Mouse (Mus musculus) kidney, embryonic 16.5 days (tissue): Measurements from ENCODE around the gene Ccdc125. TPM values are rescaled to one million over a fixed set of nuclear protein-coding genes. Genes with fewer than 3 reads are reported as not detected.
A peak's percentile ranks its signal among the peaks of the same experiment; 100 is the strongest.

ENCODE experiments used
- ATAC-seq: fragments of 200-750 bp; cut with Nextera tagmentation; 2 replicates; pipeline ENCODE4 v1.8.0; 2017; ENCODE audit warnings: moderate TSS enrichment; ENCODE audit not compliant: low FRiP score, low TSS enrichment
- H3K27ac ChIP-seq: fragments of 300-500 bp; sonication (generic); 2 replicates; pipeline ENCODE4 v1.5.1; 2014; ENCODE audit warnings: low read length
- H3K27me3 ChIP-seq: fragments of 300-500 bp; sonication (generic); 2 replicates; pipeline ENCODE4 v1.6.1; 2014; ENCODE audit warnings: low read length, control low read depth, mixed read lengths; ENCODE audit not compliant: insufficient read depth
- H3K36me3 ChIP-seq: fragments of 300-500 bp; sonication (generic); 2 replicates; pipeline ENCODE4 v1.6.1; 2014; ENCODE audit warnings: low read length, control low read depth, mixed read lengths; ENCODE audit not compliant: insufficient read depth
- H3K4me1 ChIP-seq: fragments of 300-500 bp; sonication (generic); 2 replicates; pipeline ENCODE4 v1.6.1; 2014; ENCODE audit warnings: low read length, control low read depth, mixed read lengths; ENCODE audit not compliant: insufficient read depth
- H3K4me2 ChIP-seq: fragments of 300-500 bp; sonication (generic); replicated peaks from 2 replicates; pipeline ENCODE4 v1.6.1; 2014; ENCODE audit warnings: low read depth, low read length
- H3K4me3 ChIP-seq: fragments of 300-500 bp; sonication (generic); 2 replicates; pipeline ENCODE4 v1.5.1; 2014; ENCODE audit warnings: mild to moderate bottlenecking, low read length
- H3K9ac ChIP-seq: fragments of 300-500 bp; sonication (generic); replicated peaks from 2 replicates; pipeline ENCODE4 v1.6.1; 2014; ENCODE audit warnings: low read length
- H3K9me3 ChIP-seq: fragments of 300-500 bp; sonication (generic); 2 replicates; pipeline ENCODE4 v1.6.1; 2016; ENCODE audit warnings: low read length, control low read depth
- WGBS: fragments of 180-500 bp; shearing (Covaris S2); extraction: QIAGEN DNeasy Blood & Tissue Kit; methylation state at CpG from one replicate; pipeline ENCODE4 v1.1.7; 2014; 5-methylcytosine and 5-hydroxymethylcytosine counted together
- polyA plus RNA-seq: library from polyadenylated mRNA; unstranded; fragments of >200 nt; fragmentation: Nextera tagmentation; extraction: Ambion mirVana; gene quantifications from 2 replicates; pipeline ENCODE4 v1.2.1, GENCODE M21; 2015

Gene Ccdc125
- polyA plus RNA-seq, 1 experiment from 2014 or later: 7.2 TPM

- no peak for ATAC-seq
- 92% methylated on average over 2 of the region's 2 CpGs for WGBS
- Histone ChIP-seq H3K9ac (no peak overlapping the region), H3K9me3 (no peaks in the 10 kb centered on the region), H3K4me3 (no peak overlapping the region), H3K4me1 (peaks cover 10% of the 10 kb centered on the region), H3K27ac (no peak overlapping the region), H3K4me2 (no peak overlapping the region), H3K36me3 (peaks cover 26% of the 10 kb centered on the region), H3K27me3 (no peaks in the 10 kb centered on the region)
These were observed 63.2 kb downstream of the Ccdc125 start for GRCm38 (mm10) chr13:100732756-100733155.

GRCm38 (mm10) chr13:100742831-100743230, 73.3 kb downstream of the Ccdc125 start:
- Histone ChIP-seq H3K27ac (peak overlapping the region; percentile 32), H3K9me3 (no peaks in the 10 kb centered on the region), H3K9ac (no peak overlapping the region), H3K36me3 (peaks cover 8% of the 10 kb centered on the region), H3K4me2 (no peak overlapping the region), H3K4me3 (peak overlapping the region; percentile 22; the same call in 1 of the 2 replicates), H3K27me3 (no peaks in the 10 kb centered on the region), H3K4me1 (peaks cover 14% of the 10 kb centered on the region; the same call in 1 of the 2 replicates)
- ATAC-seq: no peak
- WGBS: 95% methylated on average over 5 of the region's 5 CpGs

- Histone ChIP-seq H3K9me3 (no peaks in the 10 kb centered on the region), H3K36me3 (peaks cover 3% of the 10 kb centered on the region; the same call in 1 of the 2 replicates), H3K4me3 (peak overlapping the region; percentile 88), H3K27ac (peak overlapping the region; percentile 99), H3K9ac (peak overlapping the region; percentile 97), H3K4me1 (peaks cover 14% of the 10 kb centered on the region; the same call in 1 of the 2 replicates), H3K4me2 (peak overlapping the region; percentile 58), H3K27me3 (no peaks in the 10 kb centered on the region)
- peak; percentile 59 for ATAC-seq
- 58% methylated on average over 11 of the region's 11 CpGs for WGBS
These were observed 74.0 kb downstream of the Ccdc125 start for GRCm38 (mm10) chr13:100743346-100744035.

GRCm38 (mm10) chr13:100744036-100744744, 74.7 kb downstream of the Ccdc125 start, which contains the start of gene Mrps36:
Gene Mrps36, minus strand, starts transcription at chr13:100744659.
- Histone ChIP-seq H3K4me3 (peak within 1 kb of the TSS; percentile 88), H3K27me3 (no peaks in the 10 kb centered on the region), H3K36me3 (no peaks in the 10 kb centered on the region), H3K4me1 (peaks cover 14% of the 10 kb centered on the region; the same call in 1 of the 2 replicates), H3K27ac (peak within 1 kb of the TSS; percentile 99), H3K4me2 (peak within 1 kb of the TSS; percentile 58), H3K9ac (peak within 1 kb of the TSS; percentile 97), H3K9me3 (no peaks in the 10 kb centered on the region)
- peak; percentile 97 for ATAC-seq
- WGBS: under 1% methylated on average over 52 of the region's 52 CpGs

GRCm38 (mm10) chr13:100746090-100746489, 76.6 kb downstream of the Ccdc125 start:
- no peak overlapping the region for H3K27ac ChIP-seq
- no peak overlapping the region for H3K4me3 ChIP-seq
- no peaks in the 10 kb centered on the region for H3K27me3 ChIP-seq
- ATAC-seq: no peak
- no peak overlapping the region for H3K9ac ChIP-seq
- 89% methylated on average over 3 of the region's 3 CpGs for WGBS
- H3K36me3 ChIP-seq: no peaks in the 10 kb centered on the region
- peaks cover 16% of the 10 kb centered on the region; the same call in 1 of the 2 replicates for H3K4me1 ChIP-seq
- H3K4me2 ChIP-seq: no peak overlapping the region
- H3K9me3 ChIP-seq: no peaks in the 10 kb centered on the region

Other genes with a start within 250 kb of the Ccdc125 start
- gene Naip1, start 216.8 kb upstream of the Ccdc125 start, polyA plus RNA-seq: not detected in 2 replicates
- gene Gtf2h2, start 177.1 kb upstream of the Ccdc125 start, polyA plus RNA-seq: 76.1 and 85.4 TPM in 2 replicates
- 34.3 and 34.4 TPM in 2 replicates for gene Ocln, start 117.0 kb upstream of the Ccdc125 start, polyA plus RNA-seq
- gene Marveld2, start 52.7 kb upstream of the Ccdc125 start, polyA plus RNA-seq: 18.8 and 20.5 TPM in 2 replicates
- gene Ak6, start 18.7 kb upstream of the Ccdc125 start, polyA plus RNA-seq: 258 and 281 TPM in 2 replicates
- 21.0 and 21.2 TPM in 2 replicates for gene Rad17, start 18.7 kb upstream of the Ccdc125 start, polyA plus RNA-seq
- gene Taf9, start 18.1 kb upstream of the Ccdc125 start, polyA plus RNA-seq: 8.9 and 12.8 TPM in 2 replicates
- 102 and 103 TPM in 2 replicates for gene Cdk7, start 61.2 kb downstream of the Ccdc125 start, polyA plus RNA-seq
- gene Mrps36, start 74.9 kb downstream of the Ccdc125 start, polyA plus RNA-seq: 171 and 174 TPM in 2 replicates
- 35.6 and 39.8 TPM in 2 replicates for gene Cenph, start 106.2 kb downstream of the Ccdc125 start, polyA plus RNA-seq
- gene Ccnb1, start 116.9 kb downstream of the Ccdc125 start, polyA plus RNA-seq: 269 and 273 TPM in 2 replicates
- gene Slc30a5, start 163.7 kb downstream of the Ccdc125 start, polyA plus RNA-seq: 54.9 and 55.5 TPM in 2 replicates